Mouse (Mus musculus): ENCODE results near the gene Comp. TPM values are rescaled to one million over a fixed set of nuclear protein-coding genes. Genes with fewer than 3 reads are reported as not detected.

Comp gene
- total RNA-seq (2021), result 1 to 10 TPM; 4.3 to 5.6 TPM

GRCm38 (mm10) chr8:70373397-70374317 is at the start of gene Comp:
Comp (plus strand) TSS chr8:70373558.
- no peak for DNase-seq
- intact Hi-C loops (cut with DNase I), result no loop called here

- intact Hi-C loops (cut with DNase I), result no loop called here
- DNase-seq, result no peak
Measured at GRCm38 (mm10) chr8:70323716-70324115, 49.6 kb upstream of the Comp start.

GRCm38 (mm10) chr8:70327512-70327911 is 45.8 kb upstream of the Comp start:
- DNase-seq, result no peak
- intact Hi-C loops (cut with DNase I), result no loop called here

GRCm38 (mm10) chr8:70329124-70329834 is 44.1 kb upstream of the Comp start, which contains the start of gene Gdf1:
Gdf1 (plus strand) TSS chr8:70329817.
- DNase-seq, result no peak
- intact Hi-C loops (cut with DNase I), result no loop called here

GRCm38 (mm10) chr8:70329835-70330740 is 43.3 kb upstream of the Comp start:
- intact Hi-C loops (cut with DNase I), result no loop called here
- DNase-seq, result no peak

GRCm38 (mm10) chr8:70330741-70331364 is 42.5 kb upstream of the Comp start:
- intact Hi-C loops (cut with DNase I), result no loop called here
- no peak for DNase-seq

GRCm38 (mm10) chr8:70331526-70331925 is 41.8 kb upstream of the Comp start:
- DNase-seq, result no peak
- intact Hi-C loops (cut with DNase I), result no loop called here

GRCm38 (mm10) chr8:70332070-70332877 is 41.1 kb upstream of the Comp start:
- peak; percentile 58 to 63 for DNase-seq
- intact Hi-C loops (cut with DNase I), result no loop called here

GRCm38 (mm10) chr8:70332878-70333202 is 40.5 kb upstream of the Comp start:
- intact Hi-C loops (cut with DNase I), result no loop called here
- no peak for DNase-seq

- DNase-seq, result no peak
- intact Hi-C loops (cut with DNase I), result no loop called here
Measured at GRCm38 (mm10) chr8:70338931-70339330, 34.4 kb upstream of the Comp start.

GRCm38 (mm10) chr8:70340659-70341058 is 32.7 kb upstream of the Comp start:
- intact Hi-C loops (cut with DNase I), result no loop called here
- DNase-seq, result no peak

- DNase-seq, result no peak
- intact Hi-C loops (cut with DNase I), result no loop called here
Measured at GRCm38 (mm10) chr8:70342007-70342406, 31.4 kb upstream of the Comp start.

GRCm38 (mm10) chr8:70343076-70343475 is 30.3 kb upstream of the Comp start:
- intact Hi-C loops (cut with DNase I), result no loop called here

GRCm38 (mm10) chr8:70343696-70344095 is 29.7 kb upstream of the Comp start:
- intact Hi-C loops (cut with DNase I), result no loop called here

More at GRCm38 (mm10) chr8:70343076-70343475, 30.3 kb upstream of the Comp start:
- DNase-seq, result no peak

GRCm38 (mm10) chr8:70344279-70344678 is 29.1 kb upstream of the Comp start:
- no peak for DNase-seq
- intact Hi-C loops (cut with DNase I), result no loop called here

More at GRCm38 (mm10) chr8:70343696-70344095, 29.7 kb upstream of the Comp start:
- DNase-seq, result peak in 1 of 2 experiments; percentile 35

GRCm38 (mm10) chr8:70347443-70347842 is 25.9 kb upstream of the Comp start:
- DNase-seq, result no peak
- intact Hi-C loops (cut with DNase I), result no loop called here

- intact Hi-C loops (cut with DNase I), result no loop called here
Measured at GRCm38 (mm10) chr8:70347860-70348420, 25.4 kb upstream of the Comp start.

GRCm38 (mm10) chr8:70351035-70351999 is 22.0 kb upstream of the Comp start:
- no peak for DNase-seq
- intact Hi-C loops (cut with DNase I), result no loop called here

More at GRCm38 (mm10) chr8:70347860-70348420, 25.4 kb upstream of the Comp start:
- no peak for DNase-seq

Measured in heart, postnatal 36 days (tissue).